Mouse (Mus musculus) small intestine, adult 2 months (tissue): Measurements from ENCODE around the gene Fbxo47. TPM values are rescaled to one million over a fixed set of nuclear protein-coding genes. Genes with fewer than 3 reads are reported as not detected.

Experiments used
- H3K27ac ChIP-seq: fragments of 200-500 bp; 2 replicates; pipeline ENCODE4 v1.5.1; 2012; ENCODE audit warnings: low read depth, low read length, control low read depth, inconsistent platforms; ENCODE audit not compliant: insufficient read depth
- H3K27me3 ChIP-seq: fragments of 200-500 bp; 2 replicates; pipeline ENCODE4 v1.6.1; 2012; ENCODE audit warnings: mild to moderate bottlenecking, moderate library complexity, low read length, inconsistent platforms; ENCODE audit not compliant: control insufficient read depth, insufficient read depth
- H3K36me3 ChIP-seq: fragments of 200-500 bp; 2 replicates; pipeline ENCODE4 v1.6.1; 2012; ENCODE audit warnings: mild to moderate bottlenecking, low read length, control low read depth, inconsistent platforms; ENCODE audit not compliant: control insufficient read depth, insufficient read depth
- H3K4me1 ChIP-seq: fragments of 200-500 bp; 2 replicates; pipeline ENCODE4 v1.6.1; 2012; ENCODE audit warnings: low read length, inconsistent platforms, mixed read lengths; ENCODE audit not compliant: control insufficient read depth, insufficient read depth, insufficient read length
- H3K4me3 ChIP-seq: fragments of 200-500 bp; 2 replicates; pipeline ENCODE4 v1.5.1; 2012; ENCODE audit warnings: low read depth, mild to moderate bottlenecking, control low read depth, inconsistent platforms, low read length, moderate library complexity
- CTCF ChIP-seq: fragments of 200-500 bp; IDR thresholded peaks from 2 replicates; pipeline ENCODE4 v1.5.1; 2012; ENCODE audit warnings: low read depth, mild to moderate bottlenecking, control low read depth, inconsistent platforms, low read length, moderate library complexity, mixed read lengths; ENCODE audit not compliant: insufficient replicate concordance, insufficient read length; ENCODE audit errors: extremely low read depth
- POLR2A ChIP-seq: fragments of 200-500 bp; IDR thresholded peaks from 2 replicates; pipeline ENCODE4 v1.6.1; 2012; ENCODE audit warnings: low read depth, mild to moderate bottlenecking, control low read depth, inconsistent platforms, low read length, moderate library complexity
- WGBS: fragments of 180-500 bp; shearing (Covaris S2); methylation state at CpG from one replicate; pipeline ENCODE4 v1.1.7; 2018; 5-methylcytosine and 5-hydroxymethylcytosine counted together
- polyA plus RNA-seq: library from polyadenylated mRNA; depleted of rRNA; stranded (reverse); fragments of >200 nt; gene quantifications from 2 replicates; pipeline ENCODE4 v1.2.3, GENCODE M21; 2012

The Fbxo47 gene
- polyA plus RNA-seq, 1 experiment, result not detected

DNA sequence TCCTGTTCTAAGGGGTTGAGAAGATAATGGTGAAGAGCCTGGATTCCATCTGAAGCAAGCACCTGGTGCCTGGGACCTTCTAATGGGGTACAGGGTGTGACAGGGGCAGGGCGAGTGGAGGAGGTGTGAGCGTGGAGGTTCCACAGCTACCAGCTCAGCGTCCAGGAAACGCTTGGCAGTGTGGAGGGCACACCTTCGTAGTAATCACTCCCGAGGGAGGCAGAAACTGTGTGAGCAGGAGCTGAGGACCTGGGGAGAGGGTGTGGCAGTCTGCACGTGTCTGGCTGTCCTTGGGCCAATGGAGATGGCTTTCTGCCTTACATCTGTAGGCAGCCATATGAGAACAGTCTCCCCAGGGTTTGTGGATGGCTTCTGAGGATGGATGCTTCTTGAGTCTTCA lies 70.9 kb downstream of the Fbxo47 start:
- H3K4me3 ChIP-seq, result no peak overlapping the region
- peaks cover 69% of the 10 kb centered on the region for H3K36me3 ChIP-seq
- TF ChIP-seq POLR2A (peak; percentile 37; the same call in 1 of the 2 replicates), CTCF (no peak)
- peak overlapping the region; percentile 95 for H3K27ac ChIP-seq
- H3K4me1 ChIP-seq, result peaks cover 73% of the 10 kb centered on the region
- WGBS, result 32% methylated on average over 7 of the region's 7 CpGs
- no peaks in the 10 kb centered on the region for H3K27me3 ChIP-seq

GRCm38 (mm10) chr11:97812491-97812921 lies 71.4 kb downstream of the Fbxo47 start:
- peaks cover 68% of the 10 kb centered on the region for H3K36me3 ChIP-seq
- TF ChIP-seq CTCF (no peak), POLR2A (no peak)
- no peaks in the 10 kb centered on the region for H3K27me3 ChIP-seq
- 19% methylated on average over 3 of the region's 3 CpGs for WGBS
- H3K4me1 ChIP-seq, result peaks cover 71% of the 10 kb centered on the region
- H3K4me3 ChIP-seq, result peak overlapping the region; percentile 45
- peak overlapping the region; percentile 95 for H3K27ac ChIP-seq

- no peaks in the 10 kb centered on the region for H3K27me3 ChIP-seq
- H3K27ac ChIP-seq, result peak overlapping the region; percentile 98
- peak overlapping the region; percentile 45 for H3K4me3 ChIP-seq
- H3K4me1 ChIP-seq, result peaks cover 72% of the 10 kb centered on the region
- TF ChIP-seq POLR2A (no peak), CTCF (no peak; the same call in 1 of the 2 replicates)
- peaks cover 71% of the 10 kb centered on the region for H3K36me3 ChIP-seq
- WGBS, result 22% methylated on average over 13 of the region's 13 CpGs
Measured at GRCm38 (mm10) chr11:97811569-97812362, 72.2 kb downstream of the Fbxo47 start.

GRCm38 (mm10) chr11:97810970-97811369 lies 73.0 kb downstream of the Fbxo47 start:
- Histone ChIP-seq H3K4me1 (peaks cover 73% of the 10 kb centered on the region), H3K4me3 (0 out of 2 replicates have a peak overlapping the region, but pooled peaks have one; percentile 8), H3K36me3 (peaks cover 65% of the 10 kb centered on the region), H3K27ac (peak overlapping the region; percentile 98), H3K27me3 (no peaks in the 10 kb centered on the region)
- no peak for TF ChIP-seq POLR2A
- no peak for TF ChIP-seq CTCF
- WGBS, result 17% methylated on average over 3 of the region's 3 CpGs

DNA sequence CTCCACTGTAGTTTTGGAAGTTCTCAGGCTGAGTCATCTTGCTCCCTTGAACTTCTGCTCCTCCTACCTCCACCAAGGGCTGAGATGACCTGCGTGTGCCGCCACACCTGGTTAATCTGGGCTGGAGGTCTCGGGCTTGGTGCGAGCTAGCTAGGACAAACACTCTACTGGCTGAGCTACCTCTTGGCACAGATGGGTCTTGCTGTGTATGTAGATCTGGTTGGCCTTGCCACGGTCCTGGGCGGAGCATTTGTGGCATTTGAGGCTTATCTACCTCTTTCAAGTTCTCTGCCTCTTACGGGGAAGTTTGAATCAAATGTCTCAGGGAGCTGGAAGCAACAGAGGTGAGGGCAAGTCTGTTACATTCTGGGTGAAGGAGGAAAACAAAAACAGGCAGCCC lies 73.6 kb downstream of the Fbxo47 start:
- Histone ChIP-seq H3K27ac (peak overlapping the region; percentile 98), H3K4me3 (no peak overlapping the region), H3K27me3 (no peaks in the 10 kb centered on the region), H3K4me1 (peaks cover 74% of the 10 kb centered on the region), H3K36me3 (peaks cover 59% of the 10 kb centered on the region)
- TF ChIP-seq POLR2A (no peak), CTCF (no peak)
- 21% methylated on average over 7 of the region's 7 CpGs for WGBS

- peak overlapping the region; percentile 72 for H3K27ac ChIP-seq
- peaks cover 74% of the 10 kb centered on the region for H3K4me1 ChIP-seq
- WGBS, result 26% methylated on average over 7 of the region's 7 CpGs
- peaks cover 53% of the 10 kb centered on the region for H3K36me3 ChIP-seq
- no peak overlapping the region for H3K4me3 ChIP-seq
- no peaks in the 10 kb centered on the region for H3K27me3 ChIP-seq
- TF ChIP-seq CTCF (no peak), POLR2A (no peak)
Measured at GRCm38 (mm10) chr11:97809235-97810121, 74.5 kb downstream of the Fbxo47 start.

- WGBS, result 21% methylated on average over 5 of the region's 5 CpGs
- H3K4me1 ChIP-seq, result peaks cover 70% of the 10 kb centered on the region
- no peak overlapping the region for H3K4me3 ChIP-seq
- peak overlapping the region; percentile 72 for H3K27ac ChIP-seq
- peaks cover 47% of the 10 kb centered on the region for H3K36me3 ChIP-seq
- H3K27me3 ChIP-seq, result no peaks in the 10 kb centered on the region
- TF ChIP-seq CTCF (no peak), POLR2A (no peak)
Measured at GRCm38 (mm10) chr11:97808621-97809234, 75.2 kb downstream of the Fbxo47 start.
